Mouse (Mus musculus): ENCODE measurements around the gene Ptprc. TPM values are rescaled to one million over a fixed set of nuclear protein-coding genes. Genes with fewer than 3 reads are reported as not detected.

Ptprc gene
- polyA plus RNA-seq, 1 experiment: 0.61 TPM

DNA sequence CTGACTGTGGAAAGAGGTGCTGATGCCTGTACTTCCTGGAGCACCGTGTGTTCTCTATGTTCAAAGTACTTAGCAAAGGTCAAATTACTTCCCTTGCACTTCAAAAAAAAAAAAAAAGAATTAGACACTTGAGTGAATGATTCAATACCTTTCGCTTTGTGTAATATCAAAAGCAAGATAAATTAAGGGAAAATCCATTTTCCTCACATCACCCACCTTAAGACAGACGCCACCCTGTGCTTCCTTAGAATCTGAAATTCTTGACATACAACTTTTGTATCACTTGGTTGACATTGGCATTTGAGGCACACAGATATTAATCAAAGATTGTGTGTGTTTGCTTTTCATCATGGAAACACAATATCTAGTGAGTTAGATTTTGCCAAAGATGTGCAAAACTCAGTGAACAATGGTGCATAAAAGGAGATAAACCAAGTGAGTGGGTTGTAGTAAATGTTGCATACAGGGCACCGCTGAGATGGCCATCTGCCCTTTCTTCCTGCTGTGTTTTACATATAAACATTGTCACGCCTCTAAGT is 9.2 kb downstream of the Ptprc start:
- TF ChIP-seq POLR2A (IDR thresholded peaks at IDR 0.05; ENCODE audit: control insufficient read depth, low read depth, low read length) (no peak), CTCF (IDR thresholded peaks at IDR 0.05; ENCODE audit: control insufficient read depth, insufficient read depth, insufficient replicate concordance, low read depth, low read length) (no peak)
- Histone ChIP-seq H3K27ac (ENCODE audit: control insufficient read depth, insufficient read depth, low read depth, low read length) (no peak overlapping the region), H3K4me3 (ENCODE audit: control insufficient read depth, low read depth, low read length) (no peak overlapping the region), H3K36me3 (ENCODE audit: control insufficient read depth, insufficient read depth, low read length) (no peaks in the 10 kb centered on the region), H3K27me3 (ENCODE audit: control insufficient read depth, insufficient read depth, low read length) (no peaks in the 10 kb centered on the region), H3K4me1 (ENCODE audit: control insufficient read depth, insufficient read depth, low read length) (peaks cover 2% of the 10 kb centered on the region)

- no peaks in the 10 kb centered on the region for H3K36me3 ChIP-seq (ENCODE audit: control insufficient read depth, insufficient read depth, low read length)
- H3K27me3 ChIP-seq (ENCODE audit: control insufficient read depth, insufficient read depth, low read length): no peaks in the 10 kb centered on the region
- no peak for TF ChIP-seq POLR2A (IDR thresholded peaks at IDR 0.05; ENCODE audit: control insufficient read depth, low read depth, low read length)
- no peak for TF ChIP-seq CTCF (IDR thresholded peaks at IDR 0.05; ENCODE audit: control insufficient read depth, insufficient read depth, insufficient replicate concordance, low read depth, low read length)
- no peak overlapping the region for H3K4me3 ChIP-seq (ENCODE audit: control insufficient read depth, low read depth, low read length)
- peaks cover 2% of the 10 kb centered on the region for H3K4me1 ChIP-seq (ENCODE audit: control insufficient read depth, insufficient read depth, low read length)
- H3K27ac ChIP-seq (ENCODE audit: control insufficient read depth, insufficient read depth, low read depth, low read length): no peak overlapping the region
These were observed 12.9 kb downstream of the Ptprc start for GRCm38 (mm10) chr1:138162638-138163037.

GRCm38 (mm10) chr1:138158921-138159320 is 16.6 kb downstream of the Ptprc start:
- Histone ChIP-seq H3K4me3 (ENCODE audit: control insufficient read depth, low read depth, low read length) (no peak overlapping the region), H3K4me1 (ENCODE audit: control insufficient read depth, insufficient read depth, low read length) (peaks cover 2% of the 10 kb centered on the region), H3K27ac (ENCODE audit: control insufficient read depth, insufficient read depth, low read depth, low read length) (no peak overlapping the region), H3K27me3 (ENCODE audit: control insufficient read depth, insufficient read depth, low read length) (no peaks in the 10 kb centered on the region), H3K36me3 (ENCODE audit: control insufficient read depth, insufficient read depth, low read length) (no peaks in the 10 kb centered on the region)
- TF ChIP-seq CTCF (IDR thresholded peaks at IDR 0.05; ENCODE audit: control insufficient read depth, insufficient read depth, insufficient replicate concordance, low read depth, low read length) (no peak), POLR2A (IDR thresholded peaks at IDR 0.05; ENCODE audit: control insufficient read depth, low read depth, low read length) (no peak)

DNA sequence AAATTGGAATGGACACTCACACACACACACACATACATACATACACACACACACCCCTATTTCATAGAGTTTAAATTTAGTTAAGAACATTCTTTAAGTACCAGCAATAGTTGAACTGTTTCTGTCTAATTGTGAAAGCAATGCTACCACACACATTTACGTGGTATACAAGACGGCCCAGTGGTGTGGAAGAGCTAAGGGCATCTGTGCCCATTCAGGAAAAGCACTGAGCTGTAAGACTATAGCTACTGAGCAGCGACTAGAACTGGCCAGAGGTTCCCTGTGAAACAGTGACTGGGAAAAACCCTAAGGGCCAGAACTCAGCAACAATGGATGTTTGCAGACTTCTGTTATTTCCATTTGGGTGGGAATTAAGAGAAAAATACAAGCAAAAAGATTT is 17.3 kb downstream of the Ptprc start:
- no peaks in the 10 kb centered on the region for H3K27me3 ChIP-seq (ENCODE audit: control insufficient read depth, insufficient read depth, low read length)
- TF ChIP-seq POLR2A (IDR thresholded peaks at IDR 0.05; ENCODE audit: control insufficient read depth, low read depth, low read length): no peak
- no peak for TF ChIP-seq CTCF (IDR thresholded peaks at IDR 0.05; ENCODE audit: control insufficient read depth, insufficient read depth, insufficient replicate concordance, low read depth, low read length)
- H3K27ac ChIP-seq (ENCODE audit: control insufficient read depth, insufficient read depth, low read depth, low read length): no peak overlapping the region

DNA sequence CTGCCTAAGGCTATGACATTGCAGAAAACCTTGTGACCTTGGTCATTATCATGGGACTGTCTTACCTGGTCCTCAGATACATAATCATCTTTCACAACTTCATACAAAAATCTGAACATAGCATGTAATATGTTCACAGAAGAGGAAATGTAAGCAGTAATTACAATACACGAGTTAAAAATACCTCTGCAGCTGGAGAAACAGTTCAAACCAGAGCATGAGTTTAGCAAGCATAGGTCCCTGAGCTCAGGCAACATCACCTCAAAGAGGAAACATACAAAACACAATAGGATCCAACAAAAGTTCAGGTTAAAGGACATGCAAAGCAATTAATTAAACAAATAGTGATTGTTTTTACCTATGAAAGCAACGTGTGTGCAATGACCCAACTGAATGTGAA is 17.8 kb downstream of the Ptprc start:
- TF ChIP-seq CTCF (IDR thresholded peaks at IDR 0.05; ENCODE audit: control insufficient read depth, insufficient read depth, insufficient replicate concordance, low read depth, low read length): no peak
- TF ChIP-seq POLR2A (IDR thresholded peaks at IDR 0.05; ENCODE audit: control insufficient read depth, low read depth, low read length): no peak
- H3K4me3 ChIP-seq (ENCODE audit: control insufficient read depth, low read depth, low read length): no peak overlapping the region
- H3K4me1 ChIP-seq (ENCODE audit: control insufficient read depth, insufficient read depth, low read length): peaks cover 2% of the 10 kb centered on the region
- H3K36me3 ChIP-seq (ENCODE audit: control insufficient read depth, insufficient read depth, low read length): no peaks in the 10 kb centered on the region
- no peak overlapping the region for H3K27ac ChIP-seq (ENCODE audit: control insufficient read depth, insufficient read depth, low read depth, low read length)
- H3K27me3 ChIP-seq (ENCODE audit: control insufficient read depth, insufficient read depth, low read length): no peaks in the 10 kb centered on the region

More for the DNA sequence above, 17.3 kb downstream of the Ptprc start:
- Histone ChIP-seq H3K36me3 (ENCODE audit: control insufficient read depth, insufficient read depth, low read length) (no peaks in the 10 kb centered on the region), H3K4me3 (ENCODE audit: control insufficient read depth, low read depth, low read length) (no peak overlapping the region), H3K4me1 (ENCODE audit: control insufficient read depth, insufficient read depth, low read length) (peaks cover 2% of the 10 kb centered on the region)

DNA sequence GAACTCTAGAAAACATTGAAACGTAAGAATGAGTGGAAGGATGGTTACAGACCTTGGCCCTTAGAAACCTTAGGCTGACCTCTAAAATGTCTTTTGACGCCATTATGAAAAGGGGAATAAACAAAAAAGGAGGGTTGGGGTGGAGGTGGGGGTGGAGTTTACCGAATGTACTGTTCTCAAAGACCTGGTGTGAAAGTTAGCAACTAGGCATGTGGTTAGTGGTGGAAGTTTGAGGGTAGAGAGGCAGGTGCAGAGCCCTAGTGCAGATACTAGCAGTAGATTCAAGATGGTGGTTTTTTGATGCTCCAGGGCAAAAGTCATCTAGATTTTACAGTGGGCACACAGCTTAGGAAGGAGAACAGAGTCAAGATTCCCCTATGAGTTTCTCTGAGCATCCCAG is 18.5 kb downstream of the Ptprc start:
- peaks cover 2% of the 10 kb centered on the region for H3K4me1 ChIP-seq (ENCODE audit: control insufficient read depth, insufficient read depth, low read length)
- TF ChIP-seq POLR2A (IDR thresholded peaks at IDR 0.05; ENCODE audit: control insufficient read depth, low read depth, low read length) (no peak), CTCF (IDR thresholded peaks at IDR 0.05; ENCODE audit: control insufficient read depth, insufficient read depth, insufficient replicate concordance, low read depth, low read length) (no peak)
- H3K36me3 ChIP-seq (ENCODE audit: control insufficient read depth, insufficient read depth, low read length): no peaks in the 10 kb centered on the region
- no peak overlapping the region for H3K4me3 ChIP-seq (ENCODE audit: control insufficient read depth, low read depth, low read length)
- H3K27me3 ChIP-seq (ENCODE audit: control insufficient read depth, insufficient read depth, low read length): no peaks in the 10 kb centered on the region
- no peak overlapping the region for H3K27ac ChIP-seq (ENCODE audit: control insufficient read depth, insufficient read depth, low read depth, low read length)

DNA sequence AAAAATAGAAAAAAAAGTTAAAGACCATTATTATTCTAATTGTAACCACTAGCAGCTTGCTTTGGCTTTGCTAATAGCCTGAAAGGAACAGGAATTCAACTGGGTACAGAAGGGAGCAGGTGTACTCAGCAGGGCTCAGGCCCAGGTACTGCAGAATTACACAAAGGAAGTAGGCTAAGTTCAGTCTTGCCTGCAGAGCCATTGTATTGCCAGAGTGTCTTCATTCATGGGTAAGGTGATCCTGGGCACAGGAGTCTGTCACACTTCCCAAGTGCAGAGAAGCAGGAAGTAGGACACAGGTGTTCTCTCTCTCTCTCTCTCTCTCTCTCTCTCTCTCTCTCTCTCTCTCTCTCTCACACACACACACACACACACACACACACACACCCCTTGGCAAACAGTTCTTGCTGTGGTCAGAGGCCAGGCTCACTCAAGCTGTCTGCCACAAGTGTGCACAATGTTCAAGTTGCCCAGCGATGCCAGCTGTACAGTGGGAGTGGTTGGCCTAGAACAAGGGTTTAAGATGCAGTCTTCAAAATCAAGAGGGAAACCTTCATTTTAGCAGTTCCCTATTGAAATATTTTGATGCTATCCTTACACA is 21.2 kb downstream of the Ptprc start:
- H3K36me3 ChIP-seq (ENCODE audit: control insufficient read depth, insufficient read depth, low read length): no peaks in the 10 kb centered on the region
- no peak overlapping the region for H3K27ac ChIP-seq (ENCODE audit: control insufficient read depth, insufficient read depth, low read depth, low read length)
- no peaks in the 10 kb centered on the region for H3K4me1 ChIP-seq (ENCODE audit: control insufficient read depth, insufficient read depth, low read length)
- no peak overlapping the region for H3K4me3 ChIP-seq (ENCODE audit: control insufficient read depth, low read depth, low read length)
- no peaks in the 10 kb centered on the region for H3K27me3 ChIP-seq (ENCODE audit: control insufficient read depth, insufficient read depth, low read length)
- TF ChIP-seq POLR2A (IDR thresholded peaks at IDR 0.05; ENCODE audit: control insufficient read depth, low read depth, low read length) (no peak), CTCF (IDR thresholded peaks at IDR 0.05; ENCODE audit: control insufficient read depth, insufficient read depth, insufficient replicate concordance, low read depth, low read length) (no peak)

Data from testis, adult 2 months (tissue).